Mouse (Mus musculus) cerebral cortex, adult 2 months (tissue): ENCODE measurements around the gene Cacna2d2.

Experiments used
- WGBS: fragments of 180-500 bp; shearing (Covaris S2); methylation state at CpG from one replicate; pipeline ENCODE4 v1.1.7; 2018; 5-methylcytosine and 5-hydroxymethylcytosine counted together

The Cacna2d2 gene

DNA sequence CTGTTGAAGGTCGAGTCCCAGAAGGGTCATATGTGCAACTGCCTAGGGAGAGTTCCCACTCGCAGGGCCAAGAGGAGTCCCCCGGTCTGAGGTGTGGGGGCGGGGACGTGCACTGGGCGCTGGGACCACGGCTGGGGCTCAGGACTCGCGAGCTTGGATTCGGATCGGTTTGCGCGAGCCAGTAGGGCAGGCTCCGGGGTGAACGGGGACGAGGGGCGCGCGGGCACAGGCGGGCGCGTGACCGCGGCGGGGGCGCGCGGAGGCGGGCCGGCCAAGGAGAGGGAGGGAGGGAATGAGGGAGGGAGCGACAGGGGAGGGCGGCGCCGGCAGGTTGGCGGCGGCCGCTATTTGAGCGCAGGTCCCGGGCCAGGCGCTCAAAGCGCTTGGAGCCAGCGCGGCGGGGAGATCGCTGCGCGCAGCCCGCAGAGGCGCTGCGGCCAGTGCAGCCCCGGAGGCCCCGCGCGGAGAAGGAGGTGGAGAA lies at the start of gene Cacna2d2:
Cacna2d2 (plus strand) TSS at position 122 of the 481 bp plus-strand sequence.
- WGBS, result 3% methylated on average over 46 of the region's 54 CpGs

- 70% methylated on average over 1 of the region's 1 CpGs for WGBS
Measured at GRCm38 (mm10) chr9:107354826-107355225, 44.6 kb upstream of the Cacna2d2 start.

GRCm38 (mm10) chr9:107355870-107356765 lies 43.3 kb upstream of the Cacna2d2 start:
- 53% methylated on average over 7 of the region's 7 CpGs for WGBS

- 18% methylated on average over 5 of the region's 5 CpGs for WGBS
Measured at GRCm38 (mm10) chr9:107357651-107358050, 41.8 kb upstream of the Cacna2d2 start.

GRCm38 (mm10) chr9:107360989-107361388 lies 38.4 kb upstream of the Cacna2d2 start:
- 28% methylated on average over 3 of the region's 3 CpGs for WGBS

- 11% methylated on average over 3 of the region's 3 CpGs for WGBS
Measured at GRCm38 (mm10) chr9:107366644-107367043, 32.8 kb upstream of the Cacna2d2 start.

DNA sequence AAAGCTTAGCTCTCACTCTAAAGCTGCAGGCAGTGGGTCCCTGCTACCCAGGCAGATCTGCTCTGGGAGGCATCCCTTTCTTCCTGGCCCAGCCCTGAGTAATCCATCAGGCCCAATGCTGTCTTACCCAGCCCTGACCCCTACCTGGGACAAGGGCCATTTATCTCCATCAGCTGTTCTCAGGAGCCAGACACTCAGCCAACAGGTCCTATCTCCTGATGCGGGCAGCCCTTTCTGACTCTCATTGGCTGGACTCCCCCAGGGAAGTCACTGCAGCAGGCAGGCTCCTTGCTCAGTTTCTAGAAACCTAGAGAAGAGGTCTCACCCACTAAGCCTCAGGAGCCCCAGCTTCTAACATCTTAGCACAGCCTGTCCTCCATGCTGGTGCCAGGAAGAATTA lies 31.1 kb upstream of the Cacna2d2 start:
- WGBS, result 100% methylated on average over 1 of the region's 1 CpGs

DNA sequence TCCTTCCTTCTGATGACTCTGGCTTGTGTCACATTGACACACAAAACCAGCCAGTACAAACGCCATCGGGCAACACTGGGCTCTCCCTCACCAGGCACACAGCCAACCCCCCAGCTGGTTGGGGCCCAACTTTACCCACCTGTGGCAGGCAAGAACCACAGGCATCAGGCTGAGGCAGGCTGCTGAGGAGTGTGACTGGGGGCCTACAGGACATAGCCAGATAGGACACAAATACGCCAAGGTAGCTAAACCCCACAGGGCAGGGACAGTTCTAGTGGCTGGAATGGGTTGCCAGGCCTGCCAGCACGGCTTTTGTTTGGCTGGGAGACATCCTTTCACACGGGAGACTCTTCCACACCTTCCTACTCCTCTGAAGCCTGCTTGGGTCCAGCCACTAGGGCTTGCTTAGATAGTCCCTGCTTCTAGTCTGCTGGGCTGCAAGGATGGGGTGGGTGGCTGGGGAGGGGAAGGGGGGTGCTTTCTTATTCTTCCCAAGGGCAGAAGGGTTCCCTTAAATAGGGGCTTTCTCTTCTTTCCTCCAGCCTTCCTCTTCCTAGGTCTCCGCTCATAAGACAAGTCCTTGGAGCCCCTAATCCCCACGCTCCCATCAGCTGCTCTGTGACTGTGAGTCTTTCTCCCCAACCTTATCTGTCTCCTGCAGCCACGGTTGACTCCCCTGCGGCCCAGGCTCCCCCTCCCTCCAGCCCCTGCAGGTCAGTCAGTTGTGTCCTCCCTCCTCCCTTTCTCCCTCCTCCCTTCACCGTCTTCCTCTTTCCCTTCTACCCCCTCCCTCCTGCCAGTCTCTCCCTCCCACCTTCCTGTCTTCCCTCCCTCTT lies 29.9 kb upstream of the Cacna2d2 start:
- WGBS, result 49% methylated on average over 10 of the region's 10 CpGs

- 21% methylated on average over 4 of the region's 4 CpGs for WGBS
Measured at GRCm38 (mm10) chr9:107370106-107370463, 29.3 kb upstream of the Cacna2d2 start.

DNA sequence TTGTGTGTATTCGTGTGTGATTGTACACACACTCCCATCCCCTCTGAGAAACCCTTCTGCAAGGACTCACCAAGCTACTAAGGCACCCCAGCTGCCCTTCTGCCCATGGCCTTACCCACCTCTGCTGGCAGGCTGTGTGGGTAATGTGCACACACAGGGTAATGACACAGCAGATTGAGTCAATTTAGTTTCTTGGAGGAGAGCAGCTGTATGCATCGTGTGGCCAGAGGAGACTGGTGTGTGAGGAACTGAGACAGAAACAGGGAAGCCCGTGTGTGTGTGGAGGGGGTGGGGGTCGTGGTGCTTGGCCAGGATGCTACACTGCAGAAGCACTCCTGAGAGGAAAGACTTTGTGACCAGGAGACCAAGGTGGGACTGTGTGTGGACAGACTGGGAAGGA lies 27.0 kb upstream of the Cacna2d2 start:
- whole genome bisulfite sequencing, result 47% methylated on average over 4 of the region's 4 CpGs

DNA sequence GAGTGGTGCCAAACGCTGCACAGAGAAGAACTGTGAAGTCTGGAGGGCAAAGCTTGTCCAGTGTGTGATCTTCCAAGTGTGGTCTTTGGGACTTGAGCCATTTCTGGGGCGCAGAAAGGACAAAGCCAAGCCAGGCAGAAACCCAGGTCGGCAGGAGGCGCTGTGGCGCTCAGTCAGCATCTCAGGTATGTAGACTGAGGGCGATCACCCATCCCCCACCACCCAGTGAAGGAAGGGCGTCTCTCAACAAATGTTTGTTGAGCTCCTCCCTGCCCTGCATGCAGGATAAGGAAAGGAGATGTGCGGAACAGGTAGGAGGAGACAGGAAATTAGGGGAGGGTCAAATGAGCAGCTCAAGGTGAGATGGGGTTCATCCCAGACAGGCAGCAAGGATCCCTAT lies 24.8 kb upstream of the Cacna2d2 start:
- WGBS, result 27% methylated on average over 8 of the region's 8 CpGs

- WGBS, result 57% methylated on average over 5 of the region's 5 CpGs
Measured at GRCm38 (mm10) chr9:107375451-107375850, 24.0 kb upstream of the Cacna2d2 start.

GRCm38 (mm10) chr9:107377961-107378512 lies 21.4 kb upstream of the Cacna2d2 start:
- WGBS, result 3% methylated on average over 35 of the region's 35 CpGs

DNA sequence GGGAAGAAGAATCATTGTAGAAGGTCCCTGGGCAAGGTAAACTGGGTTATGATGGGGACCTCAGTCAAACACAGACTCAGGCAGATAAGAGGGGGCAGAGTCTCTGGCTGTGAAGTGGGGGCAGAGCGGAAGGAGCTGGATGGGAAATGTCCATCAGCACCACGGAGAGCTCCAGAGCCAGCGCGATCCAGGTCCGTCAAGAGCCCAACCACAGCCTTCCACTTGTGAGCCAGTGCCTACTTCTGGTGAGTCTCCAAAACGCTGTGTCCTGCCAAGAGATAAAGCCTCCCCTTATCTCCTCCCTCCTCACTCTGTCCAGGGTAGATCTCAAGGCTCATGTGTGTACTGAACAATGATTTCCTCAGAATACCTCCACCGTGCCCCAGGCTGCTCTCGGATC lies 17.7 kb upstream of the Cacna2d2 start:
- WGBS, result 40% methylated on average over 8 of the region's 8 CpGs

DNA sequence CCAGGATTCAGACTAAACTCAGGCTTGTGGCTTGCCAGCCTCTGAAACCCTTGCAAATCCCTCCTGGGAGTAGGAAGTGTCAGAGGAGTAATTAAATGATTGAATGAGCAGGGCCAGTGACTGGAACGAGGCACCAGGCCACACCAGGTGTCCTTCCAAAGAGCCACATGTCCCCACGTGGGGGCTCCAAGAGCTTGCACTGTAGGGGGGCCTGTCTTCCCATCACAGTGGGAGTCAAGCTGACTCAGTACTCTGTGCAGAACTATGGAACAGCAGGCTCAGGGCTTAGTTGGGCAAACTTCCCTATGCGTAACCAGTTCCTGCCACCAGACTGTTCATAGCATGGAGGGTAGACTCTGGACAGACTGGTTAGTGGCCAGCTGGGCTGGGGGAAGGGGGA lies 15.0 kb upstream of the Cacna2d2 start:
- WGBS, result 59% methylated on average over 3 of the region's 3 CpGs

GRCm38 (mm10) chr9:107386722-107387121 lies 12.7 kb upstream of the Cacna2d2 start:
- 80% methylated on average over 3 of the region's 3 CpGs for WGBS

GRCm38 (mm10) chr9:107387708-107388107 lies 11.7 kb upstream of the Cacna2d2 start:
- 74% methylated on average over 3 of the region's 3 CpGs for WGBS

DNA sequence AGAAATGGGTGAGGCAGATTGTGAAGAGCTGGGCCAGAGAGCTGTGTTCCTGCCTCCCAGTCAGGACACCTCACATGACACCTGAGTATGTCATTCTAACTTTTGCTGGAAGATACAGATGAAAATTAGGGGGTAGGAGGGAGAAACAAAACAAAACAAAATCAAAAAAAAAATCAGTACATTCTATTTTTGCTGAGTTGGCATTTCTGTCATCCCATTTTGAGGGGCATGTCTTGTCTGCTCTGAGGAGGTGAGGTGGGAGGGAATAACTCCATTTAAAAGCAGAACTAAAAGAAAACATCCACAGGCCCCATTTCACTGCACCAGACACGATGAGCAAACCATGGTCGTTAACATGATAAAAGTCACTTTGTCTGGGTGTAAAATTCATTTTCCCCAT lies 11.1 kb upstream of the Cacna2d2 start:
- WGBS, result 33% methylated on average over 2 of the region's 2 CpGs

DNA sequence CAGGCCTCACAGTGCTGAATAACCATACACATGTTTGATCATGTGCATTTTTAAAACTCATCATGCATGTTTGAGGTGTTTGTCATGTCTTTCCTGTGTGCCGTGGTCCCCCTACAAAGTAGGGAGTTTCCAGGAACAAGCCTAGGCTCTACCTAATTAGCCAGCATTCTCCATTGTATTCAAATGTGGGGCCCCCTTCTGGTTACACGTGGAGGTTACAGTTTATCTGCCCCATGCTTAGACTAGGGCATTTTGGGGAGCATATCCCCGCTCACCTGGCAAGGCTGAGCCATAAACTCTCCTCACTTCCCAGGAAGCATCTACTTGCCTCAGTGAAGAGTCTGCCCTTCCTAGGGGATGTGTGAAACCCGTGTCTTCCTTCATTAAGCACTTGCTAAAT lies 3.0 kb upstream of the Cacna2d2 start:
- 53% methylated on average over 4 of the region's 4 CpGs for WGBS

DNA sequence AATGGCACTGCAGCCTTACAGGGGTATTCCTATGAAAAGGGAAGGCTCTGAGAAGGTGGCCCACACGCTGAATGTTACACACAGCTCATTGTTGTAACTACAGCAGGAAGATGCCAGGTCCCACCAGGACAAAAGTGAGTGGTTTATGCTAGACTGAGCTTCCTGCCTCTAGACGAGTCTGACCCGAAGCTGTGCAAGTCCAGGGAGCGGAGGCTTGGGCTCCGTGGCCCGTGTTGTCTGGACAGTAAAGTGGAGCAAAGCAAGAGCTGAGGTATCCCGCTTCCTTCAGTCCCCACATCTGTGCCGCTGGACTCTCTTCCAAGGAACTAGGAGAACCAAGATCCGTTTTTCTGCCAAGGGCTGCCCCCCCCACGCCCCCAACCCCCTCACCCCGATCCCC lies 444 bp upstream of the Cacna2d2 start:
- 44% methylated on average over 11 of the region's 11 CpGs for WGBS

- WGBS, result 2% methylated on average over 35 of the region's 45 CpGs
Measured at GRCm38 (mm10) chr9:107400060-107400511, 674 bp downstream of the Cacna2d2 start.

- 30% methylated on average over 13 of the region's 13 CpGs for WGBS
Measured at GRCm38 (mm10) chr9:107400666-107401285, 1.4 kb downstream of the Cacna2d2 start.
